Comparison of ENCODE assay signal across 1 mouse cellular context in the genomic region with DNA sequence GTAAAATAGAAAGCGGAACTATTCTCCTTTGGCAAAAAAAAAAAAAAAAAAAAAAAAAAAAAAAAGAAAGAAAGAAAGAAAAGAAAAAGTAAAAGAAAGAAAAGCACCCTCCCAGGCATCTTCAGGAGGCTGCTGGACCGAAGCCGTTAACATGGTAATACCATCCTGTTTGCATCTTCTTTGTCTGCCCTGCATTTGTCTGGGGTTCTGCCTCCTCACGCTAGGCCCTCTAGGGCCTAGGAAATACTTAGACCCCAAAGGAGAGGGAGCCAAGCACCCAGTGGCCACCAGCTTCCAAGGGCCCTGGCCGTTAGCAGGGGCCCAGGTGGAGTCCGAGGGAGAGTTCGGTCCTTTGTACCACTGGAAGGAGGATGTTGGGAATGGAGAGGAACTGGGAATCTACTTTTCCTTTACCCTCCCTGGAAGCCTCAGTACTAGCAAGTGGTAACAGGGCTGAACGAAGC.
TF ChIP-seq lines count a peak whose summit lies in the region.

No protein-coding gene starts in this region.

TF ChIP-seq in CH12.LX, 34 proteins besides CTCF, POLR2A, EP300 and RAD21:
- TF ChIP-seq ZNF384 (IDR thresholded peaks at IDR 0.05; ENCODE audit: low read depth, low read length) = peak; percentile 82
- no peak for TF ChIP-seq MAX (IDR thresholded peaks at IDR 0.05; ENCODE audit: low read length)
- no peak for TF ChIP-seq MYC (IDR thresholded peaks at IDR 0.05; ENCODE audit: low read depth, low read length)
